Mouse (Mus musculus) left cerebral cortex, postnatal 4 days (tissue): Measurements from ENCODE around the gene Ssty1. TPM values are rescaled to one million over a fixed set of nuclear protein-coding genes. Genes with fewer than 3 reads are reported as not detected.
"Not testable (repeated sequence)": the region's sequence is repeated elsewhere in the genome, so short reads cannot be mapped to it uniquely, and the experiment has no call there.

Source experiments
- DNase-seq: peaks from one replicate; pipeline ENCODE4 v3.0.0-alpha.2; 2022
- intact Hi-C: fragments of 180-260 bp; cut with DNase I; formaldehyde crosslinking; loops from one replicate; pipeline ENCODE4 v1.15.1; 2025
- total RNA-seq, 2 experiments: library from RNA; stranded (reverse); gene quantifications; 2 replicates each; pipeline ENCODE4 v1.2.3; 2021

The Ssty1 gene
- total RNA-seq, result not detected

GRCm38 (mm10) chrY:18088816-18089215 lies at the start of gene Ssty1:
Ssty1 (plus strand) TSS chrY:18089116.
- intact Hi-C loops, DNase-seq: not testable (repeated sequence)

- DNase-seq, intact Hi-C loops: not testable (repeated sequence)
These were observed 27.2 kb upstream of the Ssty1 start, which contains the start of gene Gm21764 for GRCm38 (mm10) chrY:18061712-18062111. Gm21764 (minus strand) TSS chrY:18061812.

Other genes with a start within 250 kb of the Ssty1 start
- not detected for gene Gm21904, start 242.8 kb upstream of the Ssty1 start, total RNA-seq
- not detected for gene Gm20772, start 214.4 kb upstream of the Ssty1 start, total RNA-seq
- not detected for gene Gm20831, start 214.4 kb upstream of the Ssty1 start, total RNA-seq
- gene Srsy, start 151.8 kb upstream of the Ssty1 start, total RNA-seq, result not detected
- gene Gm21764, start 27.3 kb upstream of the Ssty1 start, total RNA-seq, result not detected